Mouse (Mus musculus): ENCODE results near the gene Drg1. TPM values are rescaled to one million over a fixed set of nuclear protein-coding genes. Genes with fewer than 3 reads are reported as not detected.
"Not testable (repeated sequence)": the region's sequence is repeated elsewhere in the genome, so short reads cannot be mapped to it uniquely, and the experiment has no call there.

Gene Drg1
- polyA plus RNA-seq, 1 experiment from 2014 or later: 283 TPM

GRCm38 (mm10) chr11:3206783-3207182 is 59.4 kb downstream of the Drg1 start:
- peaks cover 42% of the 10 kb centered on the region for H3K36me3 ChIP-seq (ENCODE audit: control insufficient read depth, insufficient read depth, low read length)
- H3K4me3 ChIP-seq (ENCODE audit: low read depth, low read length): no peak overlapping the region
- H3K4me2 ChIP-seq (ENCODE audit: low read length): no peak overlapping the region
- no peak overlapping the region for H3K27ac ChIP-seq (ENCODE audit: low read depth, low read length)
- no peak overlapping the region for H3K9ac ChIP-seq (ENCODE audit: low read length)
- ATAC-seq (no peak), DNase-seq (ENCODE audit: low spot score) (no peak)
- WGBS: 93% methylated on average over 3 of the region's 3 CpGs
- H3K9me3 ChIP-seq (replicated peaks; ENCODE audit: control insufficient read depth, low read length): no peaks in the 10 kb centered on the region
- H3K4me1 ChIP-seq (ENCODE audit: control insufficient read depth, insufficient read depth, low read length): no peaks in the 10 kb centered on the region
- no peaks in the 10 kb centered on the region for H3K27me3 ChIP-seq (replicated peaks; ENCODE audit: control insufficient read depth, insufficient read depth, low read length)

- no peaks in the 10 kb centered on the region for H3K27me3 ChIP-seq (replicated peaks; ENCODE audit: control insufficient read depth, insufficient read depth, low read length)
- no peaks in the 10 kb centered on the region for H3K4me1 ChIP-seq (ENCODE audit: control insufficient read depth, insufficient read depth, low read length)
- no peak for DNase-seq (ENCODE audit: low spot score)
- H3K27ac ChIP-seq (ENCODE audit: low read depth, low read length): no peak overlapping the region
- ATAC-seq: no peak
- no peaks in the 10 kb centered on the region for H3K9me3 ChIP-seq (replicated peaks; ENCODE audit: control insufficient read depth, low read length)
- H3K36me3 ChIP-seq (ENCODE audit: control insufficient read depth, insufficient read depth, low read length): peaks cover 34% of the 10 kb centered on the region
- no peak overlapping the region for H3K4me2 ChIP-seq (ENCODE audit: low read length)
- no peak overlapping the region for H3K9ac ChIP-seq (ENCODE audit: low read length)
- no peak overlapping the region for H3K4me3 ChIP-seq (ENCODE audit: low read depth, low read length)
- WGBS: 90% methylated on average over 3 of the region's 3 CpGs
Measured at GRCm38 (mm10) chr11:3205207-3205606, 61.0 kb downstream of the Drg1 start.

- Histone ChIP-seq H3K4me1 (ENCODE audit: control insufficient read depth, insufficient read depth, low read length) (no peaks in the 10 kb centered on the region), H3K27me3 (replicated peaks; ENCODE audit: control insufficient read depth, insufficient read depth, low read length) (no peaks in the 10 kb centered on the region), H3K36me3 (ENCODE audit: control insufficient read depth, insufficient read depth, low read length) (peaks cover 27% of the 10 kb centered on the region), H3K9ac (ENCODE audit: low read length) (no peak overlapping the region), H3K9me3 (replicated peaks; ENCODE audit: control insufficient read depth, low read length) (no peaks in the 10 kb centered on the region), H3K4me2 (ENCODE audit: low read length) (peak overlapping the region; percentile 34), H3K27ac (ENCODE audit: low read depth, low read length) (no peak overlapping the region), H3K4me3 (ENCODE audit: low read depth, low read length) (no peak overlapping the region)
- no peak for DNase-seq (ENCODE audit: low spot score)
- 79% methylated on average over 2 of the region's 2 CpGs for WGBS
- ATAC-seq: no peak
Measured at GRCm38 (mm10) chr11:3203771-3204170, 62.4 kb downstream of the Drg1 start.

- Histone ChIP-seq H3K4me2 (ENCODE audit: low read length) (peak overlapping the region; percentile 34), H3K9ac (ENCODE audit: low read length) (peak overlapping the region; percentile 45), H3K27ac (ENCODE audit: low read depth, low read length) (peak overlapping the region; percentile 15; the same call in 1 of the 2 replicates), H3K4me3 (ENCODE audit: low read depth, low read length) (peak overlapping the region; percentile 33), H3K36me3 (ENCODE audit: control insufficient read depth, insufficient read depth, low read length) (peaks cover 20% of the 10 kb centered on the region), H3K9me3 (replicated peaks; ENCODE audit: control insufficient read depth, low read length) (no peaks in the 10 kb centered on the region), H3K4me1 (ENCODE audit: control insufficient read depth, insufficient read depth, low read length) (no peaks in the 10 kb centered on the region), H3K27me3 (replicated peaks; ENCODE audit: control insufficient read depth, insufficient read depth, low read length) (no peaks in the 10 kb centered on the region)
- ATAC-seq: no peak; the same call in 1 of the 2 replicates
- WGBS: under 1% methylated on average over 36 of the region's 57 CpGs
- DNase-seq (ENCODE audit: low spot score): peak; percentile 22
Measured at GRCm38 (mm10) chr11:3202781-3203441, 63.3 kb downstream of the Drg1 start.

GRCm38 (mm10) chr11:3202231-3202701 is 63.9 kb downstream of the Drg1 start, which contains the start of gene Eif4enif1:
Eif4enif1 (plus strand) TSS chr11:3202392.
- peak within 1 kb of the TSS; percentile 21; the same call in 1 of the 2 replicates for H3K27ac ChIP-seq (ENCODE audit: low read depth, low read length)
- H3K27me3 ChIP-seq (replicated peaks; ENCODE audit: control insufficient read depth, insufficient read depth, low read length): no peaks in the 10 kb centered on the region
- peak; percentile 89 for ATAC-seq
- peak within 1 kb of the TSS; percentile 45 for H3K9ac ChIP-seq (ENCODE audit: low read length)
- peaks cover 17% of the 10 kb centered on the region for H3K36me3 ChIP-seq (ENCODE audit: control insufficient read depth, insufficient read depth, low read length)
- H3K4me3 ChIP-seq (ENCODE audit: low read depth, low read length): peak within 1 kb of the TSS; percentile 33
- H3K4me1 ChIP-seq (ENCODE audit: control insufficient read depth, insufficient read depth, low read length): no peaks in the 10 kb centered on the region
- H3K4me2 ChIP-seq (ENCODE audit: low read length): peak within 1 kb of the TSS; percentile 34
- no peaks in the 10 kb centered on the region for H3K9me3 ChIP-seq (replicated peaks; ENCODE audit: control insufficient read depth, low read length)
- peak; percentile 90 for DNase-seq (ENCODE audit: low spot score)
- under 1% methylated on average over 43 of the region's 57 CpGs for WGBS

- no peaks in the 10 kb centered on the region for H3K27me3 ChIP-seq (replicated peaks; ENCODE audit: control insufficient read depth, insufficient read depth, low read length)
- no peaks in the 10 kb centered on the region for H3K4me1 ChIP-seq (ENCODE audit: control insufficient read depth, insufficient read depth, low read length)
- 7% methylated on average over 16 of the region's 16 CpGs for WGBS
- H3K27ac ChIP-seq (ENCODE audit: low read depth, low read length): no peak overlapping the region
- peak overlapping the region; percentile 33 for H3K4me3 ChIP-seq (ENCODE audit: low read depth, low read length)
- peaks cover 13% of the 10 kb centered on the region for H3K36me3 ChIP-seq (ENCODE audit: control insufficient read depth, insufficient read depth, low read length)
- ATAC-seq: no peak
- no peaks in the 10 kb centered on the region for H3K9me3 ChIP-seq (replicated peaks; ENCODE audit: control insufficient read depth, low read length)
- DNase-seq (ENCODE audit: low spot score): peak; percentile 7
- peak overlapping the region; percentile 23 for H3K4me2 ChIP-seq (ENCODE audit: low read length)
- H3K9ac ChIP-seq (ENCODE audit: low read length): peak overlapping the region; percentile 13; the same call in 1 of the 2 replicates
Measured at GRCm38 (mm10) chr11:3201326-3202230, 64.6 kb downstream of the Drg1 start.

- H3K9me3 ChIP-seq (replicated peaks; ENCODE audit: control insufficient read depth, low read length); H3K27ac ChIP-seq (ENCODE audit: low read depth, low read length); H3K4me2 ChIP-seq (ENCODE audit: low read length); H3K9ac ChIP-seq (ENCODE audit: low read length); H3K4me1 ChIP-seq (ENCODE audit: control insufficient read depth, insufficient read depth, low read length); ATAC-seq; H3K4me3 ChIP-seq (ENCODE audit: low read depth, low read length); H3K36me3 ChIP-seq (ENCODE audit: control insufficient read depth, insufficient read depth, low read length); DNase-seq (ENCODE audit: low spot score); H3K27me3 ChIP-seq (replicated peaks; ENCODE audit: control insufficient read depth, insufficient read depth, low read length): not testable (repeated sequence)
- WGBS: 90% methylated on average over 6 of the region's 7 CpGs
Measured at GRCm38 (mm10) chr11:3200636-3201035, 65.6 kb downstream of the Drg1 start.

GRCm38 (mm10) chr11:3193363-3193762 is 72.9 kb downstream of the Drg1 start, which contains the start of gene Sfi1:
Sfi1 (minus strand) TSS chr11:3193463.
- no peak for DNase-seq (ENCODE audit: low spot score)
- Histone ChIP-seq H3K9me3 (replicated peaks; ENCODE audit: control insufficient read depth, low read length) (no peaks in the 10 kb centered on the region), H3K4me1 (ENCODE audit: control insufficient read depth, insufficient read depth, low read length) (no peaks in the 10 kb centered on the region), H3K9ac (ENCODE audit: low read length) (no peak within 1 kb of the TSS), H3K27ac (ENCODE audit: low read depth, low read length) (no peak within 1 kb of the TSS), H3K4me3 (ENCODE audit: low read depth, low read length) (no peak within 1 kb of the TSS), H3K4me2 (ENCODE audit: low read length) (no peak within 1 kb of the TSS), H3K27me3 (replicated peaks; ENCODE audit: control insufficient read depth, insufficient read depth, low read length) (no peaks in the 10 kb centered on the region), H3K36me3 (ENCODE audit: control insufficient read depth, insufficient read depth, low read length) (no peaks in the 10 kb centered on the region)
- 84% methylated on average over 25 of the region's 25 CpGs for WGBS
- ATAC-seq: no peak

All from forebrain, embryonic 14.5 days (tissue).